Mouse (Mus musculus) myocyte (in vitro differentiated cells): ENCODE results near the gene Frs2. TPM values are rescaled to one million over a fixed set of nuclear protein-coding genes. Genes with fewer than 3 reads are reported as not detected.

Source experiments
- H3K27me3 ChIP-seq: one replicate; pipeline ENCODE4 v1.6.1; 2011; ENCODE audit not compliant: control insufficient read depth, insufficient read depth, insufficient read length
- H3K36me3 ChIP-seq: one replicate; pipeline ENCODE4 v1.6.1; 2011; ENCODE audit not compliant: control insufficient read depth, insufficient read depth
- H3K4me2 ChIP-seq: one replicate; pipeline ENCODE4 v1.6.1; 2011; ENCODE audit warnings: low read depth, control low read depth
- H3K4me3 ChIP-seq: one replicate; pipeline ENCODE4 v1.5.1; 2011; ENCODE audit warnings: mild to moderate bottlenecking, control low read depth, moderate library complexity
- H3K79me2 ChIP-seq: one replicate; pipeline ENCODE4 v1.6.1; 2011; ENCODE audit not compliant: control insufficient read depth, insufficient read depth
- H3ac ChIP-seq: one replicate; pipeline ENCODE4 v1.6.1; 2011; ENCODE audit not compliant: control insufficient read depth, insufficient read length
- CEBPB ChIP-seq: IDR thresholded peaks from 2 replicates; pipeline ENCODE4 v1.6.1; 2011; ENCODE audit warnings: mild to moderate bottlenecking, moderate library complexity; ENCODE audit not compliant: poor library complexity, insufficient read depth, severe bottlenecking
- E2F4 ChIP-seq: IDR thresholded peaks from one replicate; pipeline ENCODE4 v1.6.1; 2011; ENCODE audit warnings: mild to moderate bottlenecking, control low read depth, moderate library complexity; ENCODE audit not compliant: insufficient read depth
- MAX ChIP-seq: IDR thresholded peaks from one replicate; pipeline ENCODE4 v1.6.1; 2011; ENCODE audit warnings: low read depth, mild to moderate bottlenecking, control low read depth
- MYOD1 ChIP-seq, 3 experiments: IDR thresholded peaks; one replicate each; pipeline ENCODE4 v1.6.1; 2011; ENCODE audit warnings: control low read depth in 2 of 3, low read depth in 2 of 3, mild to moderate bottlenecking in 2 of 3, moderate library complexity in 1 of 3; ENCODE audit not compliant: insufficient read length in 2 of 3, control insufficient read depth in 1 of 3
- MYOG ChIP-seq, 3 experiments: IDR thresholded peaks; one replicate each; pipeline ENCODE4 v1.6.1; 2011; ENCODE audit warnings: control low read depth in 2 of 3, low read depth in 2 of 3, mild to moderate bottlenecking in 2 of 3; ENCODE audit not compliant: insufficient read length in 2 of 3, control insufficient read depth in 1 of 3, insufficient read depth in 1 of 3
- POLR2A ChIP-seq: IDR thresholded peaks from one replicate; pipeline ENCODE4 v1.6.1; 2011; ENCODE audit warnings: low read depth, mild to moderate bottlenecking, control low read depth, moderate library complexity; ENCODE audit not compliant: insufficient read length
- POLR2AphosphoS2 ChIP-seq: IDR thresholded peaks from one replicate; pipeline ENCODE4 v1.6.1; 2011; ENCODE audit warnings: low read depth, control low read depth; ENCODE audit not compliant: insufficient read length
- REST ChIP-seq: IDR thresholded peaks from one replicate; pipeline ENCODE4 v1.6.1; 2011; ENCODE audit warnings: mild to moderate bottlenecking, control low read depth, moderate library complexity; ENCODE audit not compliant: insufficient read depth, insufficient read length
- SRF ChIP-seq: IDR thresholded peaks from one replicate; pipeline ENCODE4 v1.6.1; 2011; ENCODE audit warnings: low read depth; ENCODE audit not compliant: control insufficient read depth, insufficient read length
- TCF12 ChIP-seq: IDR thresholded peaks from one replicate; pipeline ENCODE4 v1.6.1; 2011; ENCODE audit warnings: mild to moderate bottlenecking, control low read depth; ENCODE audit not compliant: poor library complexity, insufficient read depth, severe bottlenecking
- TCF3 ChIP-seq: IDR thresholded peaks from one replicate; pipeline ENCODE4 v1.6.1; 2011; ENCODE audit warnings: low read depth, control low read depth; ENCODE audit not compliant: insufficient read length
- USF1 ChIP-seq: IDR thresholded peaks from one replicate; pipeline ENCODE4 v1.6.1; 2011; ENCODE audit warnings: low read depth, mild to moderate bottlenecking, control low read depth, moderate library complexity
- polyA plus RNA-seq: library from polyadenylated mRNA; unstranded; fragments of >200 nt; fragmentation: generic; extraction: Trizol; gene quantifications from one replicate; pipeline ENCODE4 v1.2.1, GENCODE M21; 2012; ENCODE audit warnings: missing spikeins

Frs2 gene
- polyA plus RNA-seq, 1 experiment: 6.6 TPM

DNA sequence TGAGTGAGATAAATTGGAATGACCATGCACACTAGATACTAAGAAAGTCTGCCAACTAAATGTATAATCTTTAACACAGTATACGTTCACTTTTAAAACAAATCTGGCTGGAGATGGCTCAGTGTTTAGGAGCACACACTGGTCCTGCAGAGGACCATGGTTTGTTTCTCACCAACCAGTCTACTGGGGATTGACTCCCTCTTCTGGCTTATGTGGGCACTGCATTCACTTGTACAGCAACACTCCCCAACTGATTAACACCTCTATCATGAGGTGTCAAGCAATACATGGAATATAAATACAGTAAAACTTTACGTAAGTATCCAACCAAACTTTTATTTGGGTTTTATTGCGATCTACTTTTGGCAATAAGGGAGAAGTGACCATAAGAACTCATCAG lies 79.2 kb downstream of the Frs2 start:
- H3K79me2 ChIP-seq: no peaks in the 10 kb centered on the region
- TF ChIP-seq MYOD1 (IDR thresholded peaks at IDR 0.05; ENCODE audit: control insufficient read depth in 1 of 3, insufficient read length in 2 of 3, low read depth in 2 of 3) (no peak), MYOG (IDR thresholded peaks at IDR 0.05; ENCODE audit: control insufficient read depth in 1 of 3, insufficient read depth in 1 of 3, insufficient read length in 2 of 3, low read depth in 2 of 3) (no peak), TCF12 (no peak), REST (no peak), USF1 (no peak), POLR2AphosphoS2 (no peak), POLR2A (no peak), MAX (no peak), CEBPB (no peak), TCF3 (no peak)
- no peak overlapping the region for H3K4me3 ChIP-seq
- H3K27me3 ChIP-seq: no peaks in the 10 kb centered on the region
- no peak overlapping the region for H3ac ChIP-seq
- H3K4me2 ChIP-seq: no peak overlapping the region
- peaks cover 21% of the 10 kb centered on the region for H3K36me3 ChIP-seq

DNA sequence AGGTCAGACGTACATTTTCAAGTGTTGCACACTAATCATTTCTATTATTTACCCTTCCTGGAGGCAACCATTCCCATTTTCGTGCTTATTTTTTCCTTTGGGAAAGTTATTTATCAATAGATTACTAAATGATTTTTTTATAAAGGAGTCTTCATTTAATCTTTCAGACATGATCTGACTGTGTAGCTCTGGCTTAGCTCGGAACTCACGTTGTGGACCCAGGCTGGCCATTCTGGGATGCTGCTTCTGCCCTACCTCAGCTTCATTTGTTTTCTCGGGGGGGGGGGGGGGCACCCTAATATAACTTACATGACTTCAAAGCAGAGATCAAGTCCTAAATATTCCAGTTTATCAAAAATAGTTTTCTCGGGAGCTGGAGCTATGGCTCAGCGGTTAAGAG lies 84.3 kb downstream of the Frs2 start:
- H3K4me3 ChIP-seq: peak overlapping the region; percentile 88
- TF ChIP-seq POLR2A: no peak
- no peak for TF ChIP-seq TCF12
- no peak for TF ChIP-seq MAX
- TF ChIP-seq REST: no peak
- TF ChIP-seq CEBPB: no peak
- TF ChIP-seq USF1: no peak
- no peak for TF ChIP-seq TCF3
- H3K36me3 ChIP-seq: peaks cover 32% of the 10 kb centered on the region
- H3ac ChIP-seq: peak overlapping the region; percentile 79
- H3K27me3 ChIP-seq: no peaks in the 10 kb centered on the region
- peak overlapping the region; percentile 91 for H3K4me2 ChIP-seq
- H3K79me2 ChIP-seq: peaks cover 39% of the 10 kb centered on the region

DNA sequence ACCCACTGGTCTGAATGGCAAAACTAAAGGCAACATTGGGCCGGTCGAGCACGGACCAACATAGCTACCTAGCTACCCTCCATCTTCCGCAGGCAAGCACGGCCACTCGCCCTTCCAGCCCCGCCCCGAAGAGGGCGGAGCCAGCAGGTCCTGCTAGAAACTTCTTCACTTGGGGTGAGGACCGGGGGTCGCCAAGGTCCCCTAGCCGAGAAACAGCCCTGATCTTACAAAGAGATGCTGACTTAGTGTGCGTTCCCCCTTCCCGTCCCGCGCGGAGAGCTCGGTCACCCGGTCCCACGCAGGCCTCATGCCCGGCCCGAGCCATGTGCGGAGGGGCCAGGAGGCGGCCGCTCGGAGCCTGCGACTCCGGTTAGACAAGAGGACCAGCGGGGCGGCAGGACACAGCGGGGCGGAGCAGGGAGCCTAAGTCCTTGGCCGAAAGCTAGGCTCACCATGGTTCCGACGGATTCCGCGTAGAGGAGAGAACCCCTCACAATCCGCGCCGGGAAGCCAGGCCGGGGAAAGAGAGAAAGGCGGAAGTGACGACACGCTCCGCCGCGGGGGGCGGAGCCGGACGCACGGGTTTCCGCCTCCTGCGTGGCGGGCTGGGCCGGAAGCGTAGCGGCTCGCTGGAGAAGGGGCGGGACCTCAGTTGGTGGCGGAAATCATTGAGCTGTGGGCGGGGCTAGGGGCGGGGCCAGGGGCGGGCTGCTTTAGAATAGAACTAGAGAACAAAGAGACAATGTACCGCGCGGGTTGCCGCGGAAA lies 84.9 kb downstream of the Frs2 start, which contains the start of gene Cct2:
Gene Cct2, minus strand, starts transcription at position 561 of the 768 bp plus-strand sequence.
- peak within 1 kb of the TSS; percentile 91 for H3K4me2 ChIP-seq
- no peaks in the 10 kb centered on the region for H3K27me3 ChIP-seq
- peaks cover 38% of the 10 kb centered on the region for H3K36me3 ChIP-seq
- TF ChIP-seq USF1 (no peak), CEBPB (no peak), POLR2A (peak; percentile 76), REST (no peak), MAX (no peak), POLR2AphosphoS2 (peak; percentile 85)
- H3ac ChIP-seq: peak within 1 kb of the TSS; percentile 79
- H3K4me3 ChIP-seq: peak within 1 kb of the TSS; percentile 88
- peaks cover 45% of the 10 kb centered on the region for H3K79me2 ChIP-seq

DNA sequence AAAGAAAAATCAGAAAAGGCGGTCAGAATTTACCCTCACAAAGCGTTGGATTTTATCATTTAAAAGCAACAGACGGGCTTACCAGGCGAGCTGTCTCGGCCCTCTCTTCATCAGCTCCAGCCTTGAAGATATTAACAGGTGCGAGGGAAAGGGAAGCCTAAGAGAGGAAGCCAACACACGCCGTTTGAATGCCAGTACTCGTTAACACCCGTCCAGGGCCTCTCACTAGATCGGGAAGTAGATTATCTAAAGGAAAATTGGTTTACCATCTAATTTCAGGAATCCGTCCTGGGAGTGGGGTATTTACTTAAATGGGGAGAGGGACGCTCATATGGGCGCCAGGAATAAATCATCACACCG lies 85.5 kb downstream of the Frs2 start:
- Histone ChIP-seq H3K27me3 (no peaks in the 10 kb centered on the region), H3K36me3 (peaks cover 43% of the 10 kb centered on the region), H3K4me3 (peak overlapping the region; percentile 88), H3K4me2 (peak overlapping the region; percentile 87), H3K79me2 (peaks cover 48% of the 10 kb centered on the region), H3ac (peak overlapping the region; percentile 79)
- TF ChIP-seq TCF3 (no peak), SRF (no peak), POLR2AphosphoS2 (no peak), CEBPB (no peak), TCF12 (no peak), REST (no peak), MAX (no peak), MYOG (IDR thresholded peaks at IDR 0.05; ENCODE audit: control insufficient read depth in 1 of 3, insufficient read depth in 1 of 3, insufficient read length in 2 of 3, low read depth in 2 of 3) (no peak), E2F4 (no peak), USF1 (no peak), POLR2A (no peak), MYOD1 (IDR thresholded peaks at IDR 0.05; ENCODE audit: control insufficient read depth in 1 of 3, insufficient read length in 2 of 3, low read depth in 2 of 3) (no peak)

DNA sequence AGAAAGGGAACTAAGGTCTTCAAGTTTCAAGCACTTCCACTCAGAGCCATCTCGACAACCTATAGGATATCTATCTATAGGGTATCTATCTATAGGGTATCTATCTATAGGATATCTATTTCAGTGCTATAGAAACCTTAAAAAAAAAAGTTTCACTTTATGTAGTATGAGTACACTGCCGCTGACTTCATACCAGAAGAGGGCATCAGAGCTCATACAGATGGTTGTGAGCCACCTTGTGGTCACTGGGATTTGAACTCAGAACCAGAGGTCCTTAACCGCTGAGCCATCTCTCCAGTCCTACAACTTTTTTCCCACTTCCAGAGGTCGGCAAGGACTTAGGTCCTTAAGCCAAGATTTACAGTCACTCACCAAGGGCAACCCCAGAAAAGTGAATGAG lies 92.7 kb downstream of the Frs2 start:
- no peak overlapping the region for H3K4me3 ChIP-seq
- H3K4me2 ChIP-seq: no peak overlapping the region
- TF ChIP-seq USF1: no peak
- TF ChIP-seq CEBPB: no peak
- TF ChIP-seq MAX: no peak
- TF ChIP-seq TCF3: no peak
- no peak for TF ChIP-seq SRF
- no peak for TF ChIP-seq MYOD1 (IDR thresholded peaks at IDR 0.05; ENCODE audit: control insufficient read depth in 1 of 3, insufficient read length in 2 of 3, low read depth in 2 of 3)
- TF ChIP-seq POLR2AphosphoS2: no peak
- no peak for TF ChIP-seq TCF12
- TF ChIP-seq POLR2A: no peak
- no peak for TF ChIP-seq REST
- no peak for TF ChIP-seq MYOG (IDR thresholded peaks at IDR 0.05; ENCODE audit: control insufficient read depth in 1 of 3, insufficient read depth in 1 of 3, insufficient read length in 2 of 3, low read depth in 2 of 3)
- no peak for TF ChIP-seq E2F4
- no peaks in the 10 kb centered on the region for H3K27me3 ChIP-seq
- H3ac ChIP-seq: no peak overlapping the region
- peaks cover 23% of the 10 kb centered on the region for H3K79me2 ChIP-seq
- peaks cover 95% of the 10 kb centered on the region for H3K36me3 ChIP-seq
